Mouse (Mus musculus): ENCODE results near the gene Cyp1a1. TPM values are rescaled to one million over a fixed set of nuclear protein-coding genes. Genes with fewer than 3 reads are reported as not detected.

The Cyp1a1 gene
- polyA plus RNA-seq, 1 experiment: 21.1 TPM

Other genes with a start within 250 kb of the Cyp1a1 start
- 47.1 and 75.2 TPM in 2 replicates for gene Ppcdc, start 247.8 kb upstream of the Cyp1a1 start, polyA plus RNA-seq (2012; rRNA removed)
- gene Scamp5, start 219.9 kb upstream of the Cyp1a1 start, polyA plus RNA-seq (2012; rRNA removed): 123 and 150 TPM in 2 replicates
- gene Rpp25, start 183.9 kb upstream of the Cyp1a1 start, polyA plus RNA-seq (2012; rRNA removed): 1.7 and 2.8 TPM in 2 replicates
- 223 and 254 TPM in 2 replicates for gene Cox5a, start 166.7 kb upstream of the Cyp1a1 start, polyA plus RNA-seq (2012; rRNA removed)
- gene Fam219b, start 150.4 kb upstream of the Cyp1a1 start, polyA plus RNA-seq (2012; rRNA removed): 14.9 and 17.5 TPM in 2 replicates
- gene Mpi, start 135.2 kb upstream of the Cyp1a1 start, polyA plus RNA-seq (2012; rRNA removed): 21.3 and 22.5 TPM in 2 replicates
- 60.9 and 62.9 TPM in 2 replicates for gene Scamp2, start 127.0 kb upstream of the Cyp1a1 start, polyA plus RNA-seq (2012; rRNA removed)
- 32.4 and 38.8 TPM in 2 replicates for gene Ulk3, start 98.5 kb upstream of the Cyp1a1 start, polyA plus RNA-seq (2012; rRNA removed)
- not detected in 2 replicates for gene Cplx3, start 81.6 kb upstream of the Cyp1a1 start, polyA plus RNA-seq (2012; rRNA removed)
- gene Lman1l, start 67.2 kb upstream of the Cyp1a1 start, polyA plus RNA-seq (2012; rRNA removed): 0.03 and 0.07 TPM in 2 replicates
- 54.8 and 69.3 TPM in 2 replicates for gene Csk, start 34.3 kb upstream of the Cyp1a1 start, polyA plus RNA-seq (2012; rRNA removed)
- gene Cyp1a2, start 4.2 kb upstream of the Cyp1a1 start, polyA plus RNA-seq (2012; rRNA removed): not detected in 2 replicates
- gene Edc3, start 20.6 kb downstream of the Cyp1a1 start, polyA plus RNA-seq (2012; rRNA removed): 12.3 and 13.8 TPM in 2 replicates
- 90.8 and 111 TPM in 2 replicates for gene Clk3, start 77.9 kb downstream of the Cyp1a1 start, polyA plus RNA-seq (2012; rRNA removed)
- 5.6 and 6.7 TPM in 2 replicates for gene Arid3b, start 148.9 kb downstream of the Cyp1a1 start, polyA plus RNA-seq (2012; rRNA removed)
- gene Ubl7, start 223.1 kb downstream of the Cyp1a1 start, polyA plus RNA-seq (2012; rRNA removed): 69.2 and 74.7 TPM in 2 replicates

Data from urinary bladder, adult 2 months (tissue).